Mouse (Mus musculus): ENCODE measurements around the gene Sae1.

DNA sequence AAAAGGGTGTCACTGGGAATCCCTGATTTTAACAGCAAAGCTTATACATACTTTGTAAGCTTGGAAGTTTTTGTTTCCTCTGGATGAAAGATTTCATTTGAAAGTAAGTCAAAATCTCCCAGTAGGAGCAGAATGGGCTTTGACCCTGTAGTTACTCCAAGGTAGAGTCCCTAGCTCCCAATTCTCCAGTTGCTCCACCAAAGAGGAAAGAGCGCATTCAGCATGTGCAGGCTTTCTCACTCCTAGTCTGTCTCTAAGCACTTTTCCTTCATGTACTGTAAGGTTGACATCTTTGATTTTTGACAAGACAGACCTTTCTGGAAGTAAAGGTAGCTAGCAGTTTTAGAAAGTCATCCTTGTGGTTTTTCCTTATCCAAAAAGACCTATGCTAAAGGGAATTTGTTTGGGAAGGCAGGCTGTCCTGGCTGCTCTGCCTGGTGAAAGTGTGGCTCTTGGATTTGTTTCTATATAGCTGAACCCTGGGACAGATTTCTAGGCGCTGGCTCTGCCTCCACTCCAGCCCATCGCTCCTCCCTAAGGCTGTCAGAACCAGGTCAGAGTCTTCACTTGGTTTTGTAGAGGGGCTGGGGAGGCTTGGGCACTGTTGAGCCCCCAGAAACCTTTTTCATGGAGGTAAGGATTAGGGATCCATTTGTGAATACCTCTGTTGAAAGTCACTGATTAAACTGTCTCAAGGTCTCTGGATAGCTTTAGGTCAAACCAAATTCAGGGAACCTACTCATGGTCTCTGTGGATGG, 16.9 kb upstream of the Sae1 start:
- TF ChIP-seq POLR2A (IDR thresholded peaks at IDR 0.05; ENCODE audit: extremely low read depth, insufficient read depth, low read length) (no peak), CTCF (IDR thresholded peaks at IDR 0.05; ENCODE audit: low read depth, low read length) (no peak)
